Mouse (Mus musculus) liver, embryonic 14.5 days (tissue): Measurements from ENCODE around the gene Gpam.
"Not testable (repeated sequence)": the region's sequence is repeated elsewhere in the genome, so short reads cannot be mapped to it uniquely, and the experiment has no call there.

Source experiments
- CTCF ChIP-seq: IDR thresholded peaks from 2 replicates; pipeline ENCODE4 v1.5.1; 2016; ENCODE audit warnings: antibody characterized with exemption, low read depth, control low read depth
- EP300 ChIP-seq: IDR thresholded peaks from 2 replicates; pipeline ENCODE4 v1.6.1; 2016; ENCODE audit warnings: antibody characterized with exemption, low read depth

DNA sequence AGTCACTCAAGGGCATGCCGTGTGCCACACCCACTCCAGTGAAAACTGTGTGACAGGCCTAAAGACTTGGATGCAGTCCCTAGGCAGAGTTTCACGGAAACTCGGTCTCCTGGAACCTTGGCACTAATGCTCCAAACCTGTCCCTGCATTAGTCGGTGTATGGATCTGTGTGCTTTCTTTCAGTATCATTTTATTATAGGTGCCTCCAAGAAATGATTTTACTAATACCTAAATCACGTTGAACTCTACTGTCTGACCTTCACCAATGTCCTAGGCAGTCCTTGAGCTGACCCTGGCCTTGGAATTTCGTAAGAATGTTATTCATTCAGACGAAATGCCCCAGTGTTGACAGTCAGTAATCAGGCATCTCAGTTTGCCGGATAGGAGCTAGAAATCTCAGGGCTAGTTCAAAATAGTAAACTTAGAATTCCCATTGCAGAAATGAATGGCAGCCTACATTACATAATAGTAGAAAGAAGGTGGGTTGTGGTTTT lies 42.2 kb upstream of the Gpam start:
- not testable (repeated sequence) for TF ChIP-seq CTCF, EP300
